Mouse (Mus musculus) embryonic fibroblast, embryonic 13.5 days (primary cell): ENCODE data around the gene Kdelr1.

Experiments used
- CTCF ChIP-seq: IDR thresholded peaks from 2 replicates; pipeline ENCODE4 v1.5.1; 2011; ENCODE audit warnings: mild to moderate bottlenecking, control low read depth, low read length, moderate library complexity, borderline replicate concordance; ENCODE audit not compliant: insufficient read depth
- POLR2A ChIP-seq: IDR thresholded peaks from 2 replicates; pipeline ENCODE4 v1.6.1; 2011; ENCODE audit warnings: low read depth, mild to moderate bottlenecking, control low read depth, low read length, moderate library complexity

DNA sequence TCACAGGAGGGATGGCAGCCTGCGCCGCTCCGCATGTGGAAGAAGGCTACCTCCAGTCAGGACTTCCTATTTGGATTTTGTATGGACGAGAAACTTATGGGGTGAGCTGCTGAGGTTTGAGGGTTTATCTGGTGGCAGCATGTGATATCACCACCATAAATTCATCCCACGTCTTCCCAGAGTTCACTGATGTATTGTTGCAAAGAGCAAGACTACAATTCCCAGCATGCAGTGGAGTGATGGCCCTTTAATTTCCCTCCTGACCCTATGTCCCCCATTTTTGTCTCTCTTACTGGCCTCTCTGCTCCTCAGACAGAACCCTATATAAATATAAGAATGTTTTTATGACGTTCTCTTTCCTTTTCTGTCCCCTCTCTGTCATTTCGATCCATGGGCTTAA is 9.8 kb upstream of the Kdelr1 start:
- no peak for TF ChIP-seq POLR2A
- TF ChIP-seq CTCF, result no peak
